Mouse (Mus musculus) embryonic stem cell, embryonic (primary cell): ENCODE data around the gene P4ha3.

ENCODE experiments used
- CTCF ChIA-PET, 4 experiments: fragments of 300-600 bp in 2 of 4; fragments of 350-600 bp in 2 of 4; sonication (Branson Sonifier 250); formaldehyde crosslinking; loops; one replicate each; lab custom pipeline; 2022; ENCODE audit warnings: inconsistent platforms in 2 of 4; lab: Charles Lee
- POLR2A ChIA-PET, 4 experiments: fragments of 300-600 bp in 2 of 4; fragments of 350-600 bp in 2 of 4; sonication (Branson Sonifier 250); formaldehyde crosslinking; loops; one replicate each; lab custom pipeline; 2022; ENCODE audit warnings: antibody characterized with exemption in 4 of 4, inconsistent platforms in 1 of 4; lab: Charles Lee

Gene P4ha3

GRCm38 (mm10) chr7:100331269-100331668 is 45.9 kb downstream of the P4ha3 start:
- CTCF ChIA-PET, result interaction anchor here in 1 of 4 experiments (0.6 kb wide), 1 partner anchor 55 kb away, joined by 9 read pairs; no protein-coding TSS in a partner anchor

DNA sequence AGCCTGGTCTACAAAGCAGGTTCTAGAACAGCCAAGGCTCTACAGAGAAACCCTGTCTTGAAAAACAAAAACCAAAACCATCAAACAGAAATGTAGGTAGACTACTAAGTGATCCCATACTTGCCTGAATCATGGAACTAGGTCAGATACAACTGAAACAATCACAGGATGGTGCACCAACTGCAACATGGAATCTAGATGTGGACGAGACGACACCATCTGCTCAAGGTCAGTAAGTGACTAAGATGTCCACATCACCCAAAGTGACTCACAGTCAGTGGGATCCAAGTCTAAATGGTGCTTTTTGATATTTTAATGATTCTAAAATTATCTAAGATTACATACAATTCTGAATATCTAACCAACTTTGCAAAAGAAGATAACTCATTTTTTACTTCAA is 50.6 kb downstream of the P4ha3 start:
- ChIA-PET CTCF (no interaction called here), POLR2A (no interaction called here)

More at GRCm38 (mm10) chr7:100331269-100331668, 45.9 kb downstream of the P4ha3 start:
- POLR2A ChIA-PET, result no interaction called here

GRCm38 (mm10) chr7:100354984-100355383 is 69.7 kb downstream of the P4ha3 start:
- ChIA-PET CTCF (no interaction called here), POLR2A (no interaction called here)

DNA sequence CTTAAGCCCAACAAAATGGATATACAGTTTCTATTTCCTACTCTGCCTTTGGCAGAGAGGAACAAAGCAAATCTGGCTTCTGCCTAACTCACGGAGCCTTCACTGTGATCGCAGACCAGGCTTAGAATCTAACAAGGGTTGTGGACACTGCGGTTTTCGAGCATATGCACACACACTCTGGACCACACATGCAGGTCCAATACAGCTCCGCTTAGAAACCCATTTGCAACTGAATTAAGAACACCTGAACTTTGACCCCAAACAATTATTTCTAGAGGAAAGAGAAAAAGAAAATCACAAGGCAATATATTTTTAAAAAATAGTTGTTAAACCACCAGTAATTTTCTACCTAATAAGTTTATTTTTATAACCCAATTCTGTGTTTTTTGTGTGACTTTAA is 71.0 kb downstream of the P4ha3 start:
- CTCF ChIA-PET, result no interaction called here
- POLR2A ChIA-PET, result interaction anchor here in 1 of 4 experiments (0.9 to 1.3 kb wide), 2 partner anchors 11 to 14 kb away, joined by 3 to 4 read pairs; no protein-coding TSS in a partner anchor

DNA sequence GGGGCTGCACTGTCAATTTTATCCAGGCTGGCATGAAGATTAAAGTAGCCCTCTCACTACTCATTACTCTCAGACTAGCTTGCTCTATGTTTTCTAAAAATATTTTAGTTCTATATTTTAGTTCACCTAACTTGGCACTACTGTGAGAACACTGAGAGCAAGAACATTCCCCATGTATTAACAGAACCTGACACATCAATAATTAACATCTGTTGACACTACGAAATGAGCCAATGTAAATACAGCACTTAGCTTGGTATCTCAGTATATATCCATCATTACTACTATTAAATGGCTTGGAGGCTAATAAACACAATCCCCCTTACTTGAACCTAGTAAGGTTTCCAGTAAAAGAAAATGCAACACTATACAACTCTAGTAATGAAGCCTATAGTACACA is 71.4 kb downstream of the P4ha3 start:
- ChIA-PET POLR2A (interaction anchor here in 1 of 4 experiments (0.9 to 1.3 kb wide), 2 partner anchors 11 to 13 kb away, joined by 3 to 4 read pairs; no protein-coding TSS in a partner anchor), CTCF (no interaction called here)

- ChIA-PET CTCF (no interaction called here), POLR2A (interaction anchor here in 2 of 4 experiments (0.6 to 1.4 kb wide), 4 partner anchors 9 to 1216 kb away, joined by 3 to 4 read pairs (median 3); partner anchors contain the start of genes C2cd3 (in 1 of the 2) and Ppme1 (in 1 of the 2))
Observed at GRCm38 (mm10) chr7:100357856-100358255, 72.5 kb downstream of the P4ha3 start.

DNA sequence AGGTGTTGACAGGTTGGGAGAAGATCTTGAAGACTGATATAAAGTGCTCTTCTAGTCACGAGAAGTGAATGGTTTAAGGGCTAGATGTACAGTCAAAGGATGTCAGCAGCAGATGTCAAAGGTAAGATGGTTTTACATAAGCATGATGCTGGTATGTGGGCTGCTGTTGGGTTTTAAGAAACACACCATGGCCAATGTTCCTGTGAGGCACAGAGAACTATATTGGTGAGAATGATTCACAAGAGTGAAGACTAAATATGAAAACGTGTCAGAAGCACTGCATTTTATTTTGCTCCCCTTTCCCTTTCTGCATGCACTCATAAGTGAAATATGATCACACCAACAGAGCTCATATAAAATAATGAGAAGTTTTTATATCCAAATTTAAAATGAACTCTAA is 77.8 kb downstream of the P4ha3 start:
- ChIA-PET POLR2A (no interaction called here), CTCF (no interaction called here)

DNA sequence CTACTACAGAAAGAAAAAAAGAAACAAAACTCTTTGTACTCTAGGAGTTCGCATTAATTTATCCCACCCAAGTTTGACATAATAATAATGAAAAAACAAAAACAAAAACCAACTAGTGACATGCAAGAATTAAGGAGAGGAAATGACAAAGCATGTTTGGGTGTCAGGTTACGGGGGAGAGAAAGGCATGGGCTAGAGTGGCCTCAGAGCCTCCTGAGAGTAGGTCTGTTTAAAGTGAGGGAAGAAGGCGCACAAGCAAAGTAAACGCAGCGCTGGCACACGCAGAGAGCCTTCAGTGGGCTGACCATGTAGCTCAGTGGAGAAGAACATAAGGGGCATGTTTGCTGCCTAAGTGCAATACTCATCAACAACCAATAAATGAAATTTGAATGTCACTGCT is 79.6 kb downstream of the P4ha3 start:
- CTCF ChIA-PET, result no interaction called here
- POLR2A ChIA-PET, result interaction anchor here in 1 of 4 experiments (0.6 kb wide), 1 partner anchor 903 kb away, joined by 3 read pairs; no protein-coding TSS in a partner anchor
